In genomic region chr17:3084551-3084930, GRCm38 (mm10) we compare ENCODE assay signal across 8 mouse cellular contexts. TPM values are rescaled to one million over a fixed set of nuclear protein-coding genes. Genes with fewer than 3 reads are reported as not detected.
DNase-seq lines count a peak whose midpoint lies in the region; ATAC-seq and TF ChIP-seq lines count a peak whose summit lies in the region.

No protein-coding gene starts in this region.

- TF ChIP-seq EP300 in heart, postnatal 0 days (IDR thresholded peaks at IDR 0.05; ENCODE audit: low read depth), result no peak

- peak overlapping the region; percentile 50; the same call in 1 of the 2 replicates for H3K27ac ChIP-seq in forebrain, embryonic 11.5 days (ENCODE audit: low read depth, low read length)
- H3K27ac ChIP-seq in heart, postnatal 0 days (ENCODE audit: low read depth), result peak overlapping the region; percentile 93
- H3K27ac ChIP-seq in layer of hippocampus, adult 2 months, result peak overlapping the region; percentile 96
- H3K27ac ChIP-seq in lung, embryonic 15.5 days, result peak overlapping the region; percentile 95

- ATAC-seq in forebrain, embryonic 11.5 days (replicated peaks; ENCODE audit: low FRiP score), result peak; percentile 29
- peak; percentile 32 for ATAC-seq in heart, postnatal 0 days (ENCODE audit: insufficient read depth, low read depth)
- peak; percentile 17 for ATAC-seq in lung, embryonic 15.5 days (ENCODE audit: borderline replicate concordance, extremely low read depth, low FRiP score, low TSS enrichment)

- H3K4me3 ChIP-seq in E14TG2a.4 (replicated peaks; ENCODE audit: low read length), result peak overlapping the region; percentile 83
- peak overlapping the region; percentile 44 for H3K4me3 ChIP-seq in forebrain, embryonic 11.5 days (ENCODE audit: low read depth, low read length)
- H3K4me3 ChIP-seq in heart, postnatal 0 days (ENCODE audit: low read depth, low read length), result peak overlapping the region; percentile 69
- H3K4me3 ChIP-seq in layer of hippocampus, adult 2 months, result peak overlapping the region; percentile 76
- peak overlapping the region; percentile 58 for H3K4me3 ChIP-seq in lung, embryonic 15.5 days

- no peak for TF ChIP-seq POLR2A in brain, embryonic 14.5 days (IDR thresholded peaks at IDR 0.05; ENCODE audit: borderline replicate concordance, extremely low read depth, insufficient read depth, insufficient read length, poor library complexity, severe bottlenecking)

- DNase-seq in brain, embryonic 14.5 days (ENCODE audit: low read depth), result peak; percentile 84
- DNase-seq in forebrain, embryonic 11.5 days (ENCODE audit: low spot score), result peak; percentile 91
- DNase-seq in heart, postnatal 0 days (ENCODE audit: low spot score), result peak; percentile 20
- peak; percentile 79 to 80 for DNase-seq in layer of hippocampus, adult 2 months (ENCODE audit: low spot score in 2 of 2)
- peak; percentile 71 for DNase-seq in ovary, postnatal 14 days (ENCODE audit: low spot score)
- peak; percentile 81 to 85 for DNase-seq in thymus, postnatal 10 days (ENCODE audit: low spot score in 2 of 2)

- peak overlapping the region; percentile 51 for H3K4me2 ChIP-seq in forebrain, embryonic 11.5 days (ENCODE audit: low read depth, low read length, severe bottlenecking)
- peak overlapping the region; percentile 68 for H3K4me2 ChIP-seq in heart, postnatal 0 days (ENCODE audit: low read depth, low read length)
- peak overlapping the region; percentile 80 for H3K4me2 ChIP-seq in lung, embryonic 15.5 days

- H3K4me1 ChIP-seq in E14TG2a.4 (replicated peaks; ENCODE audit: low read depth, low read length), result peaks cover 13% of the 10 kb centered on the region
- no peaks in the 10 kb centered on the region for H3K4me1 ChIP-seq in forebrain, embryonic 11.5 days (replicated peaks; ENCODE audit: control insufficient read depth, insufficient read depth, low read length)
- H3K4me1 ChIP-seq in heart, postnatal 0 days (ENCODE audit: control insufficient read depth, insufficient read depth), result no peaks in the 10 kb centered on the region; the same call in 1 of the 2 replicates
- no peaks in the 10 kb centered on the region for H3K4me1 ChIP-seq in lung, embryonic 15.5 days

- no peaks in the 10 kb centered on the region for H3K9me3 ChIP-seq in E14TG2a.4 (ENCODE audit: low read length)
- H3K9me3 ChIP-seq in forebrain, embryonic 11.5 days (ENCODE audit: control insufficient read depth, low read length), result no peaks in the 10 kb centered on the region
- H3K9me3 ChIP-seq in heart, postnatal 0 days (replicated peaks; ENCODE audit: control insufficient read depth, low read length), result no peaks in the 10 kb centered on the region
- H3K9me3 ChIP-seq in lung, embryonic 15.5 days, result 0 out of 2 replicates have a peak, but pooled peaks cover 3% of the 10 kb centered on the region

- 2% methylated on average over 29 of the region's 31 CpGs for WGBS in forebrain, embryonic 11.5 days
- WGBS in heart, postnatal 0 days, result 1% methylated on average over 28 of the region's 31 CpGs
- 0% methylated on average over 31 of the region's 31 CpGs for WGBS in lung, embryonic 15.5 days

- H3K36me3 ChIP-seq in E14TG2a.4 (ENCODE audit: insufficient read depth, low read length), result no peaks in the 10 kb centered on the region
- no peaks in the 10 kb centered on the region for H3K36me3 ChIP-seq in forebrain, embryonic 11.5 days (ENCODE audit: control insufficient read depth, insufficient read depth, low read length)
- H3K36me3 ChIP-seq in heart, postnatal 0 days (replicated peaks; ENCODE audit: control insufficient read depth, insufficient read depth, low read length), result no peaks in the 10 kb centered on the region
- H3K36me3 ChIP-seq in lung, embryonic 15.5 days, result no peaks in the 10 kb centered on the region

- no peaks in the 10 kb centered on the region for H3K27me3 ChIP-seq in E14TG2a.4 (ENCODE audit: insufficient read depth, low read length)
- H3K27me3 ChIP-seq in forebrain, embryonic 11.5 days (ENCODE audit: control insufficient read depth, insufficient read depth, low read length), result no peaks in the 10 kb centered on the region
- no peaks in the 10 kb centered on the region for H3K27me3 ChIP-seq in heart, postnatal 0 days (ENCODE audit: control insufficient read depth, insufficient read depth, low read length)
- no peaks in the 10 kb centered on the region for H3K27me3 ChIP-seq in lung, embryonic 15.5 days

- H3K9ac ChIP-seq in forebrain, embryonic 11.5 days (ENCODE audit: low read length), result peak overlapping the region; percentile 52
- peak overlapping the region; percentile 52; the same call in 1 of the 2 replicates for H3K9ac ChIP-seq in heart, postnatal 0 days (replicated peaks; ENCODE audit: low read depth, low read length)
- H3K9ac ChIP-seq in lung, embryonic 15.5 days, result peak overlapping the region; percentile 70

- peak; percentile 38 for TF ChIP-seq CTCF in E14TG2a.4 (conservative IDR thresholded peaks at IDR 0.05; ENCODE audit: low read length)
- peak; percentile 62 for TF ChIP-seq CTCF in brain, embryonic 14.5 days (IDR thresholded peaks at IDR 0.05; ENCODE audit: borderline replicate concordance, extremely low read depth, insufficient read depth, insufficient read length)
- TF ChIP-seq CTCF in heart, postnatal 0 days (IDR thresholded peaks at IDR 0.05; ENCODE audit: low read depth), result peak; percentile 70
- peak; percentile 87 for TF ChIP-seq CTCF in layer of hippocampus, adult 2 months (conservative IDR thresholded peaks at IDR 0.05)

RNA-seq across cellular contexts. Expression of gene Scaf8, which starts 30.2 kb away (rescaled TPM):
- 42.9 and 44.4 TPM in 2 replicates for polyA plus RNA-seq in brain, embryonic 14.5 days (2012; rRNA removed)
- polyA plus RNA-seq in forebrain, embryonic 11.5 days (2014; fragmentation: Nextera tagmentation; extraction: Ambion mirVana), result 27.7 and 29.2 TPM in 2 replicates
- total RNA-seq in heart, postnatal 0 days (2014; rRNA removed; ENCODE audit: low replicate concordance), result 25.5 and 54.0 TPM in 2 replicates
- 7.7 and 8.4 TPM in 2 replicates for polyA plus RNA-seq in heart, postnatal 0 days (2015; fragmentation: Nextera tagmentation; extraction: Ambion mirVana)
- total RNA-seq in layer of hippocampus, adult 2 months (2021), result 10 to 100 TPM; 61.1 to 62.4 TPM
- 18.4 and 19.4 TPM in 2 replicates for polyA plus RNA-seq in lung, embryonic 15.5 days (2015; fragmentation: Nextera tagmentation; extraction: Ambion mirVana)

Comparison
In these comparisons a context has a peak if more than half of its experiments do, and no peak if none do; other contexts are left out.
1. Peak in every context shown above with its lines: DNase-seq, ATAC-seq, H3K4me3 ChIP-seq and H3K27ac ChIP-seq.
2. DNase-seq: peak in every context shown above with its lines; median percentile 91 in forebrain, embryonic 11.5 days; 84 in brain, embryonic 14.5 days; 83 in thymus, postnatal 10 days; 80 in layer of hippocampus, adult 2 months; 71 in ovary, postnatal 14 days; 20 in heart, postnatal 0 days.